Mouse (Mus musculus) hindbrain, embryonic 14.5 days (tissue): Measurements from ENCODE around the gene Dusp1. TPM values are rescaled to one million over a fixed set of nuclear protein-coding genes. Genes with fewer than 3 reads are reported as not detected.

Experiments
- ATAC-seq: fragments of 200-750 bp; cut with Nextera tagmentation; 2 replicates; pipeline ENCODE4 v1.8.0; 2017; ENCODE audit warnings: moderate number of reproducible peaks, mild to moderate bottlenecking, moderate TSS enrichment, moderate library complexity; ENCODE audit not compliant: low FRiP score
- DNase-seq: peaks from one replicate; pipeline ENCODE4 v3.0.0-alpha.2; 2015; ENCODE audit warnings: low spot score
- H3K27ac ChIP-seq: fragments of 300-500 bp; sonication (generic); 2 replicates; pipeline ENCODE4 v1.5.1; 2014; ENCODE audit warnings: mild to moderate bottlenecking, moderate library complexity
- H3K27me3 ChIP-seq: fragments of 300-500 bp; sonication (generic); 2 replicates; pipeline ENCODE4 v1.6.1; 2014; ENCODE audit warnings: mild to moderate bottlenecking, low read length, mixed read lengths; ENCODE audit not compliant: control insufficient read depth, insufficient read depth
- H3K36me3 ChIP-seq: fragments of 300-500 bp; sonication (generic); replicated peaks from 2 replicates; pipeline ENCODE4 v1.6.1; 2014; ENCODE audit not compliant: control insufficient read depth, insufficient read depth
- H3K4me1 ChIP-seq: fragments of 300-500 bp; sonication (generic); replicated peaks from 2 replicates; pipeline ENCODE4 v1.6.1; 2014; ENCODE audit warnings: antibody characterized with exemption, low read length, mixed read lengths; ENCODE audit not compliant: control insufficient read depth, insufficient read depth
- H3K4me2 ChIP-seq: fragments of 300-500 bp; sonication (generic); replicated peaks from 2 replicates; pipeline ENCODE4 v1.6.1; 2014; ENCODE audit warnings: mild to moderate bottlenecking, moderate library complexity
- H3K4me3 ChIP-seq: fragments of 300-500 bp; sonication (generic); replicated peaks from 2 replicates; pipeline ENCODE4 v1.5.1; 2014; ENCODE audit warnings: mild to moderate bottlenecking, low read length
- H3K9ac ChIP-seq: fragments of 300-500 bp; sonication (generic); 2 replicates; pipeline ENCODE4 v1.6.1; 2014
- H3K9me3 ChIP-seq: fragments of 300-500 bp; sonication (generic); 2 replicates; pipeline ENCODE4 v1.6.1; 2016; ENCODE audit warnings: low read length; ENCODE audit not compliant: control insufficient read depth
- WGBS: fragments of 180-500 bp; shearing (Covaris S2); extraction: QIAGEN DNeasy Blood & Tissue Kit; methylation state at CpG from one replicate; pipeline ENCODE4 v1.1.7; 2014; 5-methylcytosine and 5-hydroxymethylcytosine counted together
- polyA plus RNA-seq: library from polyadenylated mRNA; unstranded; fragments of >200 nt; fragmentation: Nextera tagmentation; extraction: Ambion mirVana; gene quantifications from 2 replicates; pipeline ENCODE4 v1.2.1, GENCODE M21; 2014

Dusp1 gene
- polyA plus RNA-seq, 1 experiment from 2014 or later, result 31.6 TPM

DNA sequence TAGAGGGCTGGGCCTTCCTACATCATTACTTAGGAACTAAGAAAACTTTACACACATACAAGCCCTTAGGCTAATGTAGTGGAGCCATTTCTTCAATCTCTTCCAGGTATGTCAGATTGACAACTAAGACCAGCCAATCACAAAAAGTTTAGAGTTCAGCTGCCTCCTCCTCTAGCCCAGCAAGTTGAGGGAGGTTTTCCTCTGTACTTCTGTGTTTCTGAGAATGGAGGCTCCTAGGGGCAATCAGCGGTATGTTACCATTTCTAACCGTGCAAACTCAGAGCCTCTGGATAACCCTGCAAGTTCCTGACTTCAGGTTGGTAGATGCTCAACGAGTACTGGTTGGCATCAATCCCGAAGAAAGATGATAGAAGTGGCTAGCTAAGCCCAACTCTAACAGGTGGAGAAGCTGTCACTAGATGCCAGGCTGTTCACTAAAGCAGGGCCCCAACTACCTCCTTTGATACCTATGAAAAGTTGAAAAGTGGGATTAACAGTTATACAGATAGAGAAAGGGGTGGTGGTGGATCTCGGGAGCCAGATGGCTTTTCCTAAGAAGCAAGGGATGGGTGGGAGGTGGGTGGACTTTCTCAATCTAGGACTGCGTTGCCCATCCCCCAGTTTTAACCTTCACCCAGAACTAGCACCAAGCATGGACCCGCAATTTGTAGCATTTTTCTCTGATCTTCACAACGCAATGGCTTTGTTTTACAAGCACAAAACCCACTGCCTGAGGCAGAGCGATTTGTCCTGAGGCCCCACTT lies 1.2 kb downstream of the Dusp1 start:
- Histone ChIP-seq H3K36me3 (peaks cover 6% of the 10 kb centered on the region; the same call in 1 of the 2 replicates), H3K4me3 (peak overlapping the region; percentile 88), H3K27ac (peak overlapping the region; percentile 79), H3K4me2 (peak overlapping the region; percentile 71), H3K27me3 (no peaks in the 10 kb centered on the region), H3K4me1 (peaks cover 18% of the 10 kb centered on the region), H3K9ac (peak overlapping the region; percentile 92), H3K9me3 (no peaks in the 10 kb centered on the region)
- WGBS, result 37% methylated on average over 9 of the region's 9 CpGs
- DNase-seq (no peak), ATAC-seq (peak; percentile 35; the same call in 1 of the 2 replicates)

DNA sequence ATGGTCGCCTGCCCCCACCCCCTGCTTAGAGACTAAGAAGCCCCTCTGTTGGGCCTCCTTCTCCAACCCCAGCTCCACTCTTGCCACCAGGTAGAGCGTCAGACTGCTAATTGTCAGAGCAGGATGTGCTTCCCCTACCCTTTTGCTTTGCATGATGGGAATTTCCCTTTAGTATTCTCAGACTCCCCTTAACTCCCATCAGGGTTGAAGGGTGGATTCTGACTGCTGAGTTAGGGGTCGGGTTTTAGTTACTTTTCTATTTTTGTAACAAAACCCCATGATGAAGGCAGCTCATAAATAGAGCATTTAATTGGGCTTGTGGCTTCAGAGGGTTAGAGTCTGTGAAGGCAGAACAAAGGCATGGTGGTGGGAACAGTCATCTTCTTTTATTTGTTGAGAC lies 8.9 kb downstream of the Dusp1 start:
- H3K4me1 ChIP-seq, result 0 out of 2 replicates have a peak, but pooled peaks cover 4% of the 10 kb centered on the region
- WGBS, result 75% methylated on average over 3 of the region's 3 CpGs
- no peaks in the 10 kb centered on the region for H3K27me3 ChIP-seq
- no peak overlapping the region for H3K27ac ChIP-seq
- no peaks in the 10 kb centered on the region for H3K36me3 ChIP-seq
- no peak overlapping the region for H3K4me3 ChIP-seq
- DNase-seq (no peak), ATAC-seq (no peak)
- no peak overlapping the region for H3K4me2 ChIP-seq
- H3K9ac ChIP-seq, result no peak overlapping the region
- no peaks in the 10 kb centered on the region for H3K9me3 ChIP-seq

- H3K27ac ChIP-seq, result no peak overlapping the region
- H3K36me3 ChIP-seq, result no peaks in the 10 kb centered on the region
- WGBS, result 90% methylated on average over 6 of the region's 6 CpGs
- no peaks in the 10 kb centered on the region for H3K27me3 ChIP-seq
- H3K9ac ChIP-seq, result no peak overlapping the region
- no peak for DNase-seq
- ATAC-seq, result no peak
- H3K4me3 ChIP-seq, result no peak overlapping the region
- H3K4me2 ChIP-seq, result no peak overlapping the region
- 0 out of 2 replicates have a peak, but pooled peaks cover 4% of the 10 kb centered on the region for H3K4me1 ChIP-seq
- H3K9me3 ChIP-seq, result no peaks in the 10 kb centered on the region
Observed at GRCm38 (mm10) chr17:26551104-26551503, 10.8 kb downstream of the Dusp1 start.

DNA sequence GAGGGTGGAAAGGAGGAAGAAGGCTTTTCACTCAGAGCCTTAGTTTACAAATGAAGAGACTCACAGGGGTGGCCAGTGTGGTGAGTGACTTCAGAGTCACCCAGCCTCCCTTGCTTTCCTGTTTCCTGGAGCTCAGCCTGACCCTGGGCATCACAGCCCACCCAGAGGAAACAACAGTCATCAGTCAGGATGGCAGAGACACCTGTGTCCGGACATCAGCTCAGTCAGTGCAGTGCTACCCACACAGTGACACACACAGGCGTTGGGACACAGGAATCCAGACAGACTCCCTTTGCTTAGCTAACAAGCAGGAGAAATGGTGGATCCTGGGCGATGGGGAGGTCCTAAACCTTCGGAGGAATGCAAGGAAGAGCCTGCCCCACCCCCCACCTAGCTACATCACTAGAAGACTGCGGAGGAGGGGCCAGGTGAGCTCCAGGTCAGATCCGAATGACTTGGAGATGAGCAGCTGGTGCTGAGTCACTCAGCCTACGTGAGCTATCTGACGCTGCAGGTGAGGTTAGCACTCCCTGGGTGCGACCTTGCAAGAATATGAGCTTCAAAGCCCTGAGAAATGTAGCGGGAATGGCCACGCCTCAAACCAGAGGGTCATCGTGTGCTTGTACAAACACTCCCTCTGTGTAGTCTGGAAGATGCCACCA lies 12.6 kb downstream of the Dusp1 start:
- no peak overlapping the region for H3K4me2 ChIP-seq
- no peak overlapping the region for H3K9ac ChIP-seq
- H3K36me3 ChIP-seq, result no peaks in the 10 kb centered on the region
- no peaks in the 10 kb centered on the region for H3K9me3 ChIP-seq
- no peak overlapping the region for H3K4me3 ChIP-seq
- 0 out of 2 replicates have a peak, but pooled peaks cover 4% of the 10 kb centered on the region for H3K4me1 ChIP-seq
- ATAC-seq, result no peak
- no peak overlapping the region for H3K27ac ChIP-seq
- 16% methylated on average over 12 of the region's 12 CpGs for WGBS
- no peaks in the 10 kb centered on the region for H3K27me3 ChIP-seq
- DNase-seq, result no peak

GRCm38 (mm10) chr17:26548566-26548965 lies 13.4 kb downstream of the Dusp1 start:
- Histone ChIP-seq H3K4me2 (no peak overlapping the region), H3K27ac (no peak overlapping the region), H3K9ac (no peak overlapping the region), H3K4me3 (no peak overlapping the region), H3K4me1 (0 out of 2 replicates have a peak, but pooled peaks cover 4% of the 10 kb centered on the region), H3K36me3 (no peaks in the 10 kb centered on the region), H3K9me3 (no peaks in the 10 kb centered on the region), H3K27me3 (no peaks in the 10 kb centered on the region)
- no peak for ATAC-seq
- 11% methylated on average over 4 of the region's 5 CpGs for WGBS
- no peak for DNase-seq

GRCm38 (mm10) chr17:26547771-26548170 lies 14.2 kb downstream of the Dusp1 start:
- ATAC-seq, result no peak
- H3K9me3 ChIP-seq, result no peaks in the 10 kb centered on the region
- H3K27me3 ChIP-seq, result no peaks in the 10 kb centered on the region
- no peak overlapping the region for H3K4me3 ChIP-seq
- DNase-seq, result no peak
- H3K4me2 ChIP-seq, result no peak overlapping the region
- no peak overlapping the region; the same call in 1 of the 2 replicates for H3K27ac ChIP-seq
- WGBS, result 49% methylated on average over 7 of the region's 7 CpGs
- H3K36me3 ChIP-seq, result no peaks in the 10 kb centered on the region
- H3K9ac ChIP-seq, result no peak overlapping the region
- 0 out of 2 replicates have a peak, but pooled peaks cover 4% of the 10 kb centered on the region for H3K4me1 ChIP-seq

DNA sequence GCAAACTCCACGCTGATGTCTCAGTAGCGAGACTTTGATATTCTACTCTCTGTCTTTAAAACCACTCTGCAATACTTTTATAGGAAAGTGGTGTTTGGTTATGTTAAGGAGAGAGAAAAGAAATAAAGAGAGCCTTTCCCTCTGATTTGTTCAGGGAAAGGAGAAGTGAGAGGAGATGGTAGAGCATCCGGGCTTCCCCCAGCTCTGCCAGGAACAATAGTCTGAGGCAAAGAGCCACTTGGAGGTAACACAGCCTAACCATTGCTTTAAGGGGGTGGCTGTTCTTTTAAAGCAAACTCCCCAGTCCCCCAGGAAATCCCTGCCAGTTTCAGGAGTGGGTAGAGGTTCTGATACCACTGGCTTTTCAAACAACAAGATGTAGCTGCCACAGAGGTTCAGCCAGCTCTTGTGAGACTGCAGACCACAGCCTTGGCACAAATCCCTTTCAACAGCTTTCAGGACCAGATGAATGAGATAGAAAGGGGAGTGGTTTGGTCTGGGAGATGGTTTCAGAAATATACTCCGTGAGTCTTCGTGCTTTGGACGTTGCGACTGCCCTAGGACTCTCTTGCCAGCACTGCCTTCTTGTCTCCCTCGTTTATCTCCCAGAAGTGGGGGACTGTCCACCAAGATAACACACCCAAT lies 17.5 kb downstream of the Dusp1 start:
- no peaks in the 10 kb centered on the region for H3K9me3 ChIP-seq
- DNase-seq (no peak), ATAC-seq (no peak)
- no peak overlapping the region for H3K9ac ChIP-seq
- no peak overlapping the region for H3K4me2 ChIP-seq
- 0 out of 2 replicates have a peak, but pooled peaks cover 2% of the 10 kb centered on the region for H3K4me1 ChIP-seq
- WGBS, result 86% methylated on average over 8 of the region's 8 CpGs
- H3K36me3 ChIP-seq, result no peaks in the 10 kb centered on the region
- H3K27me3 ChIP-seq, result no peaks in the 10 kb centered on the region
- no peak overlapping the region for H3K4me3 ChIP-seq
- no peak overlapping the region for H3K27ac ChIP-seq

- Histone ChIP-seq H3K27ac (no peak overlapping the region), H3K4me2 (no peak overlapping the region), H3K4me3 (no peak overlapping the region), H3K9me3 (no peaks in the 10 kb centered on the region), H3K4me1 (no peaks in the 10 kb centered on the region), H3K36me3 (no peaks in the 10 kb centered on the region), H3K9ac (no peak overlapping the region), H3K27me3 (no peaks in the 10 kb centered on the region)
- ATAC-seq (no peak), DNase-seq (no peak)
- WGBS, result 83% methylated on average over 5 of the region's 5 CpGs
Observed at GRCm38 (mm10) chr17:26540083-26540482, 21.8 kb downstream of the Dusp1 start.
